Mouse (Mus musculus): ENCODE results near the gene Rps12. TPM values are rescaled to one million over a fixed set of nuclear protein-coding genes. Genes with fewer than 3 reads are reported as not detected.

Rps12 gene
- total and polyA plus RNA-seq, 2 experiments from 2014 or later, result 142 to 1,859 TPM

DNA sequence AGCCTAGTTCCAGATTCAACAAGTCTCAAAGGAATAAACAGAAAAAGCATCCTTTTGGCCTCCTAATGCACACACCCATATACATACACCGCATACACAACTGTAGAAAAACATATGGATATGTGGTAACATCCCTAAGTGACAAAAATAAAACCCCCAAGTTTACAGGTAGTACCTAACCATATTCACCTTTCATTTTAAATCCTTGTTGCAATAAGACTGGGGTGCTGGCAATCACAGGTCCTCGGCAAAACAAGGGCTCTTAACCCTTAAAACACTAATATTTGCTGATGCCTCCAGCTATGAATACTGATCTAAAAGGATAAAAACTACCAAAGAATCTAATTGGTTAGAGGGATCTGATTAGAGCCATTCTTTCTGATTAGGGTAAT is 3.6 kb downstream of the Rps12 start:
- H3K4me1 ChIP-seq (ENCODE audit: insufficient read depth, low read length), result peaks cover 8% of the 10 kb centered on the region; the same call in 1 of the 2 replicates
- peaks cover 12% of the 10 kb centered on the region; the same call in 1 of the 2 replicates for H3K36me3 ChIP-seq (ENCODE audit: insufficient read depth, low read length)
- H3K9ac ChIP-seq (replicated peaks; ENCODE audit: low read length, poor library complexity, severe bottlenecking), result no peak overlapping the region
- H3K27me3 ChIP-seq (ENCODE audit: insufficient read depth, low read length), result no peaks in the 10 kb centered on the region
- H3K4me3 ChIP-seq (ENCODE audit: low read depth, low read length), result no peak overlapping the region
- DNase-seq (ENCODE audit: low spot score), result no peak
- WGBS, result 25% methylated on average over 2 of the region's 2 CpGs
- H3K4me2 ChIP-seq (ENCODE audit: low read depth, low read length, poor library complexity, severe bottlenecking), result no peak overlapping the region
- no peak overlapping the region for H3K27ac ChIP-seq (ENCODE audit: low read depth, low read length)
- no peaks in the 10 kb centered on the region for H3K9me3 ChIP-seq (ENCODE audit: low read length)
- TF ChIP-seq CTCF (IDR thresholded peaks at IDR 0.05), result no peak
- ATAC-seq (ENCODE audit: low FRiP score), result no peak

DNA sequence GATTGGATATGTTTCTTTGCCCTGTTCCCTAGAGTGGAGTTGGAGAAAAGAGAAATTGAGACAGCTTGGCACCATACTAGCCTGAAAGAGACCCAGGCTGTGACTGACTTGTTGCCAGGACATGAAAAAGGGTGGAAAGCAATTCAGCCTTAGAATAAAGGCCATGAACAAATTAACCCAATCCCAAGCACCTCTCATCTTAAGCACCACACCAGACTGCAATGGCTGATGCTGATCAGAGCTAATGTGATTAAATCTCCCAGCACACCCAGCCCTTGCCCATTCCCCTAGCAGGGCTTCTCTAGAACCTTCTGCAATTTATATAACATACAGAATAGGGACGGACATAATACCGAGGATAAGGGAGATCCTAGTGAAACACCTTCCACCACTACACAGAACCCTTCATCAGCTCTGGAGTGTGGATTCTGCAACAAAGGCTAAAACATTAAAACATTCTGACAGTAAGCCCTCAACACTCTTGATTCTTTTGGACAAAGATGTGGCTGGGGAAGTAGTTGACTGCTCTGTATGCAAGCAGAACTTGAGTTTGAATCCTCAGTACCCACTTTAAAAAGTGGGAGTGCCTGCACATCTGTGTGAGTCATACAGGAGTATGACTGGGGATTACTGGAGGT is 4.1 kb downstream of the Rps12 start:
- H3K9ac ChIP-seq (replicated peaks; ENCODE audit: low read length, poor library complexity, severe bottlenecking), result no peak overlapping the region
- ATAC-seq (ENCODE audit: low FRiP score) (no peak), DNase-seq (ENCODE audit: low spot score) (no peak)
- H3K4me2 ChIP-seq (ENCODE audit: low read depth, low read length, poor library complexity, severe bottlenecking), result no peak overlapping the region
- H3K27ac ChIP-seq (ENCODE audit: low read depth, low read length), result no peak overlapping the region
- no peaks in the 10 kb centered on the region for H3K27me3 ChIP-seq (ENCODE audit: insufficient read depth, low read length)
- H3K4me3 ChIP-seq (ENCODE audit: low read depth, low read length), result no peak overlapping the region
- 35% methylated on average over 2 of the region's 2 CpGs for WGBS
- H3K9me3 ChIP-seq (ENCODE audit: low read length), result no peaks in the 10 kb centered on the region
- peaks cover 3% of the 10 kb centered on the region; the same call in 1 of the 2 replicates for H3K4me1 ChIP-seq (ENCODE audit: insufficient read depth, low read length)
- TF ChIP-seq CTCF (IDR thresholded peaks at IDR 0.05), result no peak
- peaks cover 12% of the 10 kb centered on the region; the same call in 1 of the 2 replicates for H3K36me3 ChIP-seq (ENCODE audit: insufficient read depth, low read length)

DNA sequence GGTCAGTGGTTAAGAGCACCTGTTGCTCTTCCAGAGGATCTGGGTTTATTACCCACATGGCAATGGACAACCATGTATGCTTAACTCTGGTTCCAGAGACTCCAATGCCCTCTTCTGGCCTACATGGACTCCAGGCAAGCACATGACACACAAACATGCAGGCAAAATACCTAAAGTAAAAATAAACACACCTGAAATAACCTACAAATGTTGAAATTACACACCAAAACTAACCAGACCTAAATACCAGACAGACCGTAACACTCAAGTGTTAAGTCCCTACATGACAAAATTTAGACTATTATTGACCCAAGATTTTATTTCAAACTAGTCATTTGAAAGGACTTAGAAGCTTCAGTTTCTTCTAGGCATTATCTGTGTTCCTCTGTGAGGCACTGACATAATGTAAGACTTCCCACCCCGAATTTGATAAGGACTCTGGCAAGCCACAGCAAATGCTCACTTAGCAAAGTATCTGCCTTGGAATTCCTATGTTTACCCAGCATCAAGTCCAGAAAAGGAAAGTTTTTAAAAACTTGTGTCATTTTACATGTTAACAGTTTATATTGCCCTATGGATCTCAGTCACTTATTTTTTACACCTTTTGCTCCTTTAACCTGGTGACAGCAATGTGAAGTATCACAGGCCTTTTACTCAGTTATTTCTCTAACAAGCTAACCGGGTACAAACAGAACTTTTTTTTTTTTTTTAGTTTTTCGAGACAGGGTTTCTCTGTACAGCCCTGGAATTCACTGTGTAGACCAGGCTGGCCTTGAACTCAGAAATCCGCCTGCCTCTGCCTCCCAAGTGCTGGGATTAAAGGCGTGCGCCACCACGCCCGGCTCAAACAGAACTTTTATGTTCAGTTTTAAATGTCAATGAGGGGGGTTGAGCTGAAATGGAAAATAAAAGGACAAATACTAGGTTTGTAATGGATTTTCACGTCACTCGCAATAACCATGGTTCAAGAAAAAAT is 5.0 kb downstream of the Rps12 start:
- Histone ChIP-seq H3K27me3 (ENCODE audit: insufficient read depth, low read length) (no peaks in the 10 kb centered on the region), H3K36me3 (ENCODE audit: insufficient read depth, low read length) (peaks cover 12% of the 10 kb centered on the region; the same call in 1 of the 2 replicates), H3K4me1 (ENCODE audit: insufficient read depth, low read length) (peaks cover 2% of the 10 kb centered on the region; the same call in 1 of the 2 replicates), H3K27ac (ENCODE audit: low read depth, low read length) (no peak overlapping the region), H3K9ac (replicated peaks; ENCODE audit: low read length, poor library complexity, severe bottlenecking) (no peak overlapping the region), H3K4me3 (ENCODE audit: low read depth, low read length) (no peak overlapping the region), H3K9me3 (ENCODE audit: low read length) (no peaks in the 10 kb centered on the region), H3K4me2 (ENCODE audit: low read depth, low read length, poor library complexity, severe bottlenecking) (no peak overlapping the region)
- 84% methylated on average over 11 of the region's 11 CpGs for WGBS
- TF ChIP-seq CTCF (IDR thresholded peaks at IDR 0.05), result no peak
- ATAC-seq (ENCODE audit: low FRiP score), result no peak
- no peak for DNase-seq (ENCODE audit: low spot score)

DNA sequence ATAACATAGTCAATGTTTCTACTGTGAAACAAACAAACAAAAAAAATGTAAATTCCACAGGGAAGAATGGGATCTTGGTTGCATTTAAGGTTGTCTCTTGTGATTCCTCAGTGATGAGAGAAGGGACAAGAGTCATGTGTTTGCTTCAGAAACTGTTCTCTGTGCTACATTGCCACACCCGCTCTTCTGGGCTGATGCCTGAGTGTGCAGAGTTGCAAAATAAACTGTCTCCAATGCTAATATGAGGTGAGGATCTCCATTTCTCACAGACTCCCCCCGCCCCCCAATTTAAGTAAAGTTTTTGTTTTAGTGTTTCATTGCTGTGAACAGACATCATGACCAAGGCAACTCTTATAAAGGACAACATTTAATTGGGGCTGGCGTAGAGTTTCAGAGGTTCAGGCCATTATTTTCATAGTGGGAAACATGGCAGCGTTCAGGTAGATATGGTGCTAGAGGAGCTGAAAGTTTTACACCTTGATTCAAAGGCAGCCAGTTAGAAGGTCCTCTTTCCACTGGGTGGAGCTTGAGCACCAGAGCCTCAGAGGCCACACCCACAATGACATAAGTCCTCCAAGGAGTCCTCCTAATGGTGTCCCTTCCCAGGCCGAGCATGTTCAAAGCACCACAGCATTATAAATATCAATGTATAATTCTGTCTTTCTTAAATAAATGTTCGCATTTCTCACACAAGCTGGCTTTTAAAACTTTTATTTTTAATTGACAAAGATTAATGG is 6.4 kb downstream of the Rps12 start:
- Histone ChIP-seq H3K27me3 (ENCODE audit: insufficient read depth, low read length) (no peaks in the 10 kb centered on the region), H3K9ac (replicated peaks; ENCODE audit: low read length, poor library complexity, severe bottlenecking) (no peak overlapping the region), H3K27ac (ENCODE audit: low read depth, low read length) (no peak overlapping the region), H3K4me3 (ENCODE audit: low read depth, low read length) (no peak overlapping the region), H3K4me1 (ENCODE audit: insufficient read depth, low read length) (no peaks in the 10 kb centered on the region), H3K36me3 (ENCODE audit: insufficient read depth, low read length) (peaks cover 12% of the 10 kb centered on the region; the same call in 1 of the 2 replicates), H3K4me2 (ENCODE audit: low read depth, low read length, poor library complexity, severe bottlenecking) (no peak overlapping the region), H3K9me3 (ENCODE audit: low read length) (no peaks in the 10 kb centered on the region)
- 88% methylated on average over 6 of the region's 6 CpGs for WGBS
- no peak for ATAC-seq (ENCODE audit: low FRiP score)
- DNase-seq (ENCODE audit: low spot score), result no peak
- no peak for TF ChIP-seq CTCF (IDR thresholded peaks at IDR 0.05)

DNA sequence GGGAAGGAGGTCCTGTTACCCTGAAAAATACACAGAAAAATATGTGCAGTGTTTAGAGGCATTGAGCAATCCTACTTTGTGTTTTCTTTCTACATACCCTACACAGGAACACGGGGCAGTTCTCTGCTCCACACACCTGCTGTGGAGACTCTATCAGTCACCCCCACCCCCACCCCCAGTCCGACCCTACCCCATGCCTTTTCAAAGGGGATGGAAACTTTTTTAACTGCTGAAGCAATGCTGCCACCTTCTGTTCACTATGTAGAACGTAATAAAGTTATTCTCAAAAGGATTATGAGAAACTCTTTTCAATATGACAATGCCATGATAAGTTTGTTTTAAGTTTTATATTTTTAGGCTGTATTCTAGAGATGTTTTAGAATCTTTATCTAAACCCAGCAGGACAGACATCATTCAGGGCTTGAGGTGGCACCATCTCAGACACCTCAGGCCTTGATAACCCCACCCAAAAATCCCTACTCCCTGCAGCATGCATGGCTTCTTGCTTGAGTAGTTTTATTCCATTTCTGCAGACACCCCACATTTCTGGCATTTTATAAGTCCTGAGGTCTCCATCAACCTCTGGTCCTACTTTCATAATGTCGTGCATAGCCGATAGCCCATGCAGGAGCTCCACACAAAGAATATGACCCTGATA is 9.7 kb downstream of the Rps12 start:
- WGBS, result 29% methylated on average over 5 of the region's 5 CpGs
- ATAC-seq (ENCODE audit: low FRiP score) (0 out of 2 replicates have a peak, but pooled peaks have one; percentile 42), DNase-seq (ENCODE audit: low spot score) (peak; percentile 60)
- Histone ChIP-seq H3K27ac (ENCODE audit: low read depth, low read length) (no peak overlapping the region), H3K4me1 (ENCODE audit: insufficient read depth, low read length) (no peaks in the 10 kb centered on the region), H3K27me3 (ENCODE audit: insufficient read depth, low read length) (no peaks in the 10 kb centered on the region), H3K9ac (replicated peaks; ENCODE audit: low read length, poor library complexity, severe bottlenecking) (no peak overlapping the region), H3K4me2 (ENCODE audit: low read depth, low read length, poor library complexity, severe bottlenecking) (no peak overlapping the region), H3K9me3 (ENCODE audit: low read length) (no peaks in the 10 kb centered on the region), H3K4me3 (ENCODE audit: low read depth, low read length) (no peak overlapping the region), H3K36me3 (ENCODE audit: insufficient read depth, low read length) (no peaks in the 10 kb centered on the region)
- TF ChIP-seq CTCF (IDR thresholded peaks at IDR 0.05), result peak; percentile 71

Measured in midbrain, postnatal 0 days (tissue).